In genomic region chr11:55240556-55240955, GRCm38 (mm10) we compare ENCODE assay signal across 9 mouse cellular contexts. TPM values are rescaled to one million over a fixed set of nuclear protein-coding genes. Genes with fewer than 3 reads are reported as not detected.
DNase-seq lines count a peak whose midpoint lies in the region; ATAC-seq and TF ChIP-seq lines count a peak whose summit lies in the region.
"Had no signal": no experiment of that assay in that cellular context is flagged by ENCODE, and none has a peak within 500 bp of the region (broad histone marks: within the 10 kb centered on the region; RNA-seq: fewer than 3 reads in every experiment).

No protein-coding gene starts in this region.

- H3K9me3 ChIP-seq in lung, embryonic 14.5 days (ENCODE audit: low read depth, low read length), result no peaks in the 10 kb centered on the region

- 61% methylated on average over 7 of the region's 7 CpGs for WGBS in lung, embryonic 14.5 days

- H3K4me2 ChIP-seq in lung, embryonic 14.5 days, result no peak overlapping the region

- no peak overlapping the region for H3K27ac ChIP-seq in lung, embryonic 14.5 days (ENCODE audit: low read depth)
- H3K27ac ChIP-seq: macrophage had no signal

- peak; percentile 59 to 70 for DNase-seq in CD8-positive naive resting alpha-beta T cell, adult 2 months (ENCODE audit: low read depth in 2 of 2, low spot score in 2 of 2)
- DNase-seq in WW6 (ENCODE audit: low read depth, low spot score), result peak; percentile 38
- DNase-seq in cerebellum, postnatal 14 days, result peak; percentile 78 to 81
- peak; percentile 76 for DNase-seq in heart, adult 8-10 months (ENCODE audit: low spot score)
- DNase-seq in layer of hippocampus, adult 11-12 months (ENCODE audit: low spot score), result peak; percentile 85
- peak; percentile 89 for DNase-seq in lung, embryonic 14.5 days
- peak; percentile 55 for DNase-seq in right cerebral cortex, postnatal 14 days
- peak; percentile 63 for DNase-seq in yolk sac, embryonic 10.5 days (ENCODE audit: low spot score)

- no peaks in the 10 kb centered on the region for H3K36me3 ChIP-seq in lung, embryonic 14.5 days (ENCODE audit: insufficient read depth)

- ATAC-seq in lung, embryonic 14.5 days (ENCODE audit: insufficient read depth), result no peak

- peak; percentile 83 for TF ChIP-seq CTCF in lung, embryonic 14.5 days (IDR thresholded peaks at IDR 0.05; ENCODE audit: low read depth)

- no peak overlapping the region for H3K9ac ChIP-seq in lung, embryonic 14.5 days

- H3K4me1 ChIP-seq in lung, embryonic 14.5 days (ENCODE audit: insufficient read depth), result no peaks in the 10 kb centered on the region

- no peaks in the 10 kb centered on the region for H3K27me3 ChIP-seq in lung, embryonic 14.5 days (ENCODE audit: insufficient read depth, low read length)

- no peak overlapping the region for H3K4me3 ChIP-seq in lung, embryonic 14.5 days (ENCODE audit: low read depth, low read length)

RNA-seq across cellular contexts. Expression of gene Slc36a1, which starts 36.4 kb away (rescaled TPM):
- 10 to 100 TPM in 3 of 4 experiments, 1 to 10 TPM in 1; 8.8 to 12.1 (median 10.4) TPM for total RNA-seq in heart, adult 8-10 months (2022)
- polyA plus RNA-seq in lung, embryonic 14.5 days (2014; fragmentation: Nextera tagmentation; extraction: Ambion mirVana), result 1.9 and 2.4 TPM in 2 replicates

RNA-seq across cellular contexts. Expression of gene Slc36a2, which starts 55.7 kb away (rescaled TPM):
- 10 to 100 TPM in 3 of 4 experiments, 1 to 10 TPM in 1; 10.0 to 14.0 (median 12.0) TPM for total RNA-seq in heart, adult 8-10 months (2022)
- 1.1 and 1.2 TPM in 2 replicates for polyA plus RNA-seq in lung, embryonic 14.5 days (2014; fragmentation: Nextera tagmentation; extraction: Ambion mirVana)
- polyA plus RNA-seq: macrophage had no signal

Comparison
In these comparisons a context has a peak if more than half of its experiments do, and no peak if none do; other contexts are left out.
1. DNase-seq: peak in every context shown above with its lines; median percentile 89 in lung, embryonic 14.5 days; 85 in layer of hippocampus, adult 11-12 months; 80 in cerebellum, postnatal 14 days; 76 in heart, adult 8-10 months; 64 in CD8-positive naive resting alpha-beta T cell, adult 2 months; 63 in yolk sac, embryonic 10.5 days; 55 in right cerebral cortex, postnatal 14 days; 38 in WW6.